In the genomic region with DNA sequence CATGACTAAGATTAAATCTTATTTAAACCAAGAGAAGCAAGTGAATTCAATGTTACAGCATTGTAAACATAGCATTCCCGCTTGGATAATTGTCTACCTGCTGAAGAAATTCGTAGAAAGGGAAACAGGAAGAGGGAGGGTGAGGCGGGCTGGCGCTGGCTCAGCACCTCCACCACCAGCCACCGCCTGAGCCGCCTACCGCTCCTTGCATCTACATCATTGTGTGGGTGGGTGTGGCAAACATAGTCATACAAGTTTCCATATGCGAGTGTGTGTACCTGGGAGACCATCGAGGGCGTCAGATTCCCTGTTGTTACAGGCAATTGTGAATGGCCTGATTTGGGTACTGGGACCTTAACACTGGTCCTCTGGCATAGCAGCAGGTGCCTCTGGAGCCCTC, we compare ENCODE assay signal across 29 mouse cellular contexts. TPM values are rescaled to one million over a fixed set of nuclear protein-coding genes. Genes with fewer than 3 reads are reported as not detected.
A peak's percentile ranks its signal among the peaks of the same experiment; 100 is the strongest.
DNase-seq lines count a peak whose midpoint lies in the region; ATAC-seq lines count a peak whose summit lies in the region.
"Had no signal": no experiment of that assay in that cellular context is flagged by ENCODE, and none has a peak within 500 bp of the region (broad histone marks: within the 10 kb centered on the region; RNA-seq: fewer than 3 reads in every experiment).

No protein-coding gene starts in this region.

- no peak overlapping the region for H3K9ac ChIP-seq in hindbrain, embryonic 14.5 days
- H3K9ac ChIP-seq in hindbrain, embryonic 12.5 days: no peak overlapping the region
- H3K9ac ChIP-seq: embryonic facial prominence, embryonic 13.5 days; forebrain, embryonic 12.5 days; heart, embryonic 12.5 days; liver, embryonic 15.5 days; lung, embryonic 15.5 days; neural tube, embryonic 12.5 days had no signal

- peak; percentile 34 to 68 for DNase-seq in frontal cortex, adult 2 months (ENCODE audit: extremely low spot score in 1 of 2, low spot score in 1 of 2)
- DNase-seq in frontal cortex, postnatal 25 days (ENCODE audit: low spot score in 2 of 2): no peak
- peak; percentile 52 to 67 for DNase-seq in right cerebral cortex, adult 2 months (ENCODE audit: low spot score in 2 of 2)
- DNase-seq in right cerebral cortex, postnatal 10 days (ENCODE audit: low spot score in 2 of 2): no peak
- peak; percentile 49 to 81 for DNase-seq in left cerebral cortex, postnatal 25 days (ENCODE audit: low spot score in 2 of 2)
- DNase-seq in hindbrain, embryonic 14.5 days (ENCODE audit: low spot score): no peak
- DNase-seq: adrenal gland, postnatal 14 days; cerebellum, adult 8-10 months; cerebellum, postnatal 36 days; embryo, embryonic 11 days; gastrocnemius, postnatal 14 days; heart, adult 11 months; heart, postnatal 10 days; kidney, adult 11 months; kidney, postnatal 4 days; liver; lung, postnatal 4 days; midbrain, embryonic 14.5 days; thymus, postnatal 4 days had no signal

- H3K4me1 ChIP-seq in hindbrain, embryonic 14.5 days (replicated peaks; ENCODE audit: control insufficient read depth, insufficient read depth, low read length): peaks cover 11% of the 10 kb centered on the region; the same call in 1 of the 2 replicates
- H3K4me1 ChIP-seq in hindbrain, embryonic 12.5 days: peaks cover 14% of the 10 kb centered on the region
- H3K4me1 ChIP-seq: embryonic facial prominence, embryonic 13.5 days; limb, embryonic 10.5 days; lung, embryonic 15.5 days had no signal

- ATAC-seq in hindbrain, embryonic 14.5 days (ENCODE audit: low FRiP score): no peak
- no peak for ATAC-seq in hindbrain, embryonic 12.5 days (ENCODE audit: low FRiP score)

- no peaks in the 10 kb centered on the region for H3K9me3 ChIP-seq in hindbrain, embryonic 14.5 days (ENCODE audit: control insufficient read depth, low read length)
- no peaks in the 10 kb centered on the region for H3K9me3 ChIP-seq in hindbrain, embryonic 12.5 days (replicated peaks)
- H3K9me3 ChIP-seq: embryonic facial prominence, embryonic 13.5 days; forebrain, embryonic 12.5 days; heart, embryonic 12.5 days; hindbrain, embryonic 10.5 days; limb, embryonic 10.5 days; liver, embryonic 15.5 days; lung, embryonic 15.5 days; neural tube, embryonic 12.5 days had no signal

- intact Hi-C loops in left cerebral cortex, postnatal 25 days (cut with DNase I): no loop called here

- no peak overlapping the region for H3K4me2 ChIP-seq in hindbrain, embryonic 14.5 days (replicated peaks)
- H3K4me2 ChIP-seq in hindbrain, embryonic 12.5 days (replicated peaks): no peak overlapping the region
- H3K4me2 ChIP-seq: embryonic facial prominence, embryonic 13.5 days; forebrain, embryonic 12.5 days; heart, embryonic 12.5 days; liver, embryonic 15.5 days; lung, embryonic 15.5 days; neural tube, embryonic 12.5 days had no signal

- no peaks in the 10 kb centered on the region for H3K27me3 ChIP-seq in hindbrain, embryonic 14.5 days (ENCODE audit: control insufficient read depth, insufficient read depth, low read length)
- no peaks in the 10 kb centered on the region for H3K27me3 ChIP-seq in hindbrain, embryonic 12.5 days
- H3K27me3 ChIP-seq: embryonic facial prominence, embryonic 13.5 days; forebrain, embryonic 12.5 days; heart, embryonic 12.5 days; liver, embryonic 15.5 days; lung, embryonic 15.5 days; neural tube, embryonic 12.5 days had no signal

- peaks cover 90% of the 10 kb centered on the region for H3K36me3 ChIP-seq in hindbrain, embryonic 14.5 days (replicated peaks; ENCODE audit: control insufficient read depth, insufficient read depth)
- peaks cover 72% of the 10 kb centered on the region for H3K36me3 ChIP-seq in hindbrain, embryonic 12.5 days

- no peak overlapping the region for H3K4me3 ChIP-seq in hindbrain, embryonic 14.5 days (replicated peaks; ENCODE audit: low read length)
- no peak overlapping the region for H3K4me3 ChIP-seq in hindbrain, embryonic 12.5 days
- H3K4me3 ChIP-seq: embryonic facial prominence, embryonic 13.5 days; erythroblast, embryonic 14.5 days; forebrain, embryonic 12.5 days; heart, embryonic 12.5 days; hindbrain, embryonic 10.5 days; limb, embryonic 10.5 days; liver, embryonic 15.5 days; lung, embryonic 15.5 days; neural tube, embryonic 12.5 days had no signal

- WGBS in hindbrain, embryonic 14.5 days: 95% methylated on average over 10 of the region's 10 CpGs
- WGBS in hindbrain, embryonic 12.5 days: 97% methylated on average over 10 of the region's 10 CpGs

- H3K27ac ChIP-seq in hindbrain, embryonic 14.5 days: no peak overlapping the region
- no peak overlapping the region for H3K27ac ChIP-seq in hindbrain, embryonic 12.5 days
- H3K27ac ChIP-seq: embryonic facial prominence, embryonic 13.5 days; forebrain, embryonic 12.5 days; hindbrain, embryonic 10.5 days; limb, embryonic 10.5 days; liver, embryonic 15.5 days; lung, embryonic 15.5 days; neural tube, embryonic 12.5 days had no signal

RNA-seq across cellular contexts. Expression of a gene that starts 49.6 kb away (rescaled TPM):
- polyA plus RNA-seq in frontal cortex, adult 2 months (2012; rRNA removed): 171 and 179 TPM in 2 replicates
- total RNA-seq in left cerebral cortex, postnatal 25 days (2021): 100 to 1,000 TPM; 169 to 180 TPM
- 195 and 200 TPM in 2 replicates for polyA plus RNA-seq in hindbrain, embryonic 14.5 days (2014; fragmentation: Nextera tagmentation; extraction: Ambion mirVana)
- 202 and 220 TPM in 2 replicates for polyA plus RNA-seq in hindbrain, embryonic 12.5 days (2016; fragmentation: Nextera tagmentation; extraction: Ambion mirVana)

Comparison
In these comparisons a context has a peak if more than half of its experiments do, and no peak if none do; other contexts are left out.
1. DNase-seq: peak in frontal cortex, adult 2 months (2 of 2), right cerebral cortex, adult 2 months (2 of 2) and left cerebral cortex, postnatal 25 days (2 of 2); none in frontal cortex, postnatal 25 days (0 of 2), right cerebral cortex, postnatal 10 days (0 of 2) and hindbrain, embryonic 14.5 days (single experiment).